Mouse (Mus musculus): Measurements from ENCODE around the gene Olfr684. TPM values are rescaled to one million over a fixed set of nuclear protein-coding genes. Genes with fewer than 3 reads are reported as not detected.

Gene Olfr684
- not detected for polyA plus RNA-seq (2014; fragmentation: Illumina TruSeq; extraction: RNeasy Lipid Tissue Mini Kit (QIAGEN cat#74804); ENCODE audit: low read depth, low replicate concordance)

DNA sequence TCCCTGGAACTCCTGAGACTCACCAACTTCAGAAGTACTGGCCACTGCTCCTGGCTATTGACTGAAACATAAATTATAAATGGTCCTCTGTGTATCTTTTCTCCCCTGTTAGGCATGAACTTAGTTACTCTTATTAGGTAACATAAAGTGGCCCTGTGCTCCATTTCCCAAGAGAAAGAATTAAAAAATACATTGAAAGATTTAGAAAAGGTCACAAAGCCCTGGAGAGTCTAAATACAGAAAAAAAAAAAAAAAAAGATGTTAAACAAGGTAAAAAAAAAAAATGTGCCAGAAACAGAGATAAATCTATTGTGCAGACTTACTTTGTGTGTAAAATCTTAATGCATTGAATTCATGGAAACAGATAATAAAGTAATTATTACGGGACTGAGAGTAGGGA is at the start of gene Olfr684:
Gene Olfr684, minus strand, starts transcription at position 101 of the 400 bp plus-strand sequence.

DNA sequence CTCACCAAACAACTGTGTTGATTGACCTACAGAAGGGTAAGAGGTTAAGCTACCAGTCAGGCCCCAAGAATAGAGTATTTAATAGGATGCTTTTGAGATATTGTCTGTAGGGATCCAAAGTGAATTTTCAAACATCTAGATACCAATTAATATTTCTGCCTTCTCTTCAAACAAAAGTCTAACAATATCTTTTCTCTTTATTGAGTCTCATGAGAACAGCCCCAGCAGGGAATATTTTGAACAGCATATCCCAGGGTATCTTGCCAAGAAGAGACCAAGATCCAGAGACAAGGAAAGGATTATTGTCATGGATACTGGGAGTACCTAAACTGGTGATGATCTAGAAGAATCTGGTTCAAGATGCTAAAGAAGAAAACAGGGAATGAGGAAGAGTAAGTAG is 43.9 kb upstream of the Olfr684 start, which contains the start of gene Olfr686:
Gene Olfr686, minus strand, starts transcription at position 101 of the 400 bp plus-strand sequence.

DNA sequence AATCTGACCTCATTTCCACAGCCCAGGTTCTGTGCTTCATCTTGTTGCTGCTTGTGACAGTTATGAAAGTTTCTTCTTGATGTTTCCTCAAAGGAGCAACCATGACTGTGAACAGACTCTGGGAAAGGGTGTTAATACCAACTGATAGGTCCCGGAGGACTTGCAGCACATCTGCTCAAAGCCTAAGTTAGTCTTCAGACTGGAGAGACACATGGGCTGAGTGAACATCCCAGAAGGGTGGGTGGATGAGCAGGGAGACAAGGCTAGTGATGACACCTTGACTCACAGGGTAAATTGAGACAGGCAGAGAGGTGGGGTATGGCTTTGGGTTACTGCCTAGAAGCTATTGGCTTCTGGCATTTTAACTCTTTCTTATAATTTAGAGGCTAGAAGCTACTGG is 22.5 kb upstream of the Olfr684 start, which contains the start of gene Olfr685:
Gene Olfr685, minus strand, starts transcription at position 101 of the 400 bp plus-strand sequence.

DNA sequence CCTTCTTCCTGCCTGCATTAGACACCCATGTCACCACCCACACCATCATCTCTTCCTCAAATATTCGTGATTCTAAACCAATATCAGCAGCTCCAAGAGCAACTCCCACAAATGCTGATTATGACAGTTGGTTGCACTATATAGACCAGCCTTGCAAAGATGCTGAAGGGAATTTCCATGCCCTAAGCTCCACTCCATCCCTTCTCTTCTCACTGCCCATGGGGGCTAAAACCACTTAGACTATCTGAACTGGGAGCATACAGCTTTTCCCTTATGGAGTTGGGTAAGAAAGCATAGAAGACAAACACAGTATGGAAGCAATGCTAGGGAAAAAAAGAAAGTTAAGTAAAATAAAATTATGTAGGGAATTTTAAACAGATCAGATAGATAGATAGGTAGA is 16.5 kb downstream of the Olfr684 start, which contains the start of gene Olfr683:
Gene Olfr683, minus strand, starts transcription at position 101 of the 400 bp plus-strand sequence.

DNA sequence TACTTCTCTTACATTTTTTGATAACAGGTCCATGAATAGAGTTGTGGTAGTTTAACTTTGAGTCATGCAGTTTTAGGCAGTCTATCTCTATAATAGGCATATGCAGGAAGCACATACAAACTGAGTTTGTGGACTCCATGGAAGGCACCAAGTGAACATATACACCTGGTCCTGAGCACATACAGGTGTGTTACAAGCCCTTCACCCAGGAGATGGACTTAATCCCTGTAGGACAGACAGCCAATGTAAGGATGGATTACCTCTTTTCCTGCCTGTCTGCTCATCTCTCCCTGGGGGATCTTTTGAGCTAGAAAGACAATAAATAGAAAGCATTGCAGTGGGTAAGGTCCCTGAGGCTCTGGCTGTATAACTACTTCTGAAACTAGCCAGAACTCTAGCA is 46.9 kb downstream of the Olfr684 start, which contains the start of gene Olfr681:
Gene Olfr681, plus strand, starts transcription at position 301 of the 400 bp plus-strand sequence.

Other genes with a start within 250 kb of the Olfr684 start
- gene Olfr667, start 242.2 kb downstream of the Olfr684 start, polyA plus RNA-seq (2014; fragmentation: Illumina TruSeq; extraction: RNeasy Lipid Tissue Mini Kit (QIAGEN cat#74804); ENCODE audit: low read depth, low replicate concordance), result not detected
- not detected for gene Olfr668, start 235.6 kb downstream of the Olfr684 start, polyA plus RNA-seq (2014; fragmentation: Illumina TruSeq; extraction: RNeasy Lipid Tissue Mini Kit (QIAGEN cat#74804); ENCODE audit: low read depth, low replicate concordance)
- gene Olfr669, start 229.4 kb downstream of the Olfr684 start, polyA plus RNA-seq (2014; fragmentation: Illumina TruSeq; extraction: RNeasy Lipid Tissue Mini Kit (QIAGEN cat#74804); ENCODE audit: low read depth, low replicate concordance), result not detected
- not detected for gene Olfr670, start 201.0 kb downstream of the Olfr684 start, polyA plus RNA-seq (2014; fragmentation: Illumina TruSeq; extraction: RNeasy Lipid Tissue Mini Kit (QIAGEN cat#74804); ENCODE audit: low read depth, low replicate concordance)
- gene Olfr671, start 184.5 kb downstream of the Olfr684 start, polyA plus RNA-seq (2014; fragmentation: Illumina TruSeq; extraction: RNeasy Lipid Tissue Mini Kit (QIAGEN cat#74804); ENCODE audit: low read depth, low replicate concordance), result not detected
- not detected for gene Olfr672, start 161.6 kb downstream of the Olfr684 start, polyA plus RNA-seq (2014; fragmentation: Illumina TruSeq; extraction: RNeasy Lipid Tissue Mini Kit (QIAGEN cat#74804); ENCODE audit: low read depth, low replicate concordance)
- gene Olfr675, start 135.2 kb downstream of the Olfr684 start, polyA plus RNA-seq (2014; fragmentation: Illumina TruSeq; extraction: RNeasy Lipid Tissue Mini Kit (QIAGEN cat#74804); ENCODE audit: low read depth, low replicate concordance), result not detected
- gene Olfr676, start 131.0 kb downstream of the Olfr684 start, polyA plus RNA-seq (2014; fragmentation: Illumina TruSeq; extraction: RNeasy Lipid Tissue Mini Kit (QIAGEN cat#74804); ENCODE audit: low read depth, low replicate concordance), result not detected
- not detected for gene Olfr677, start 112.3 kb downstream of the Olfr684 start, polyA plus RNA-seq (2014; fragmentation: Illumina TruSeq; extraction: RNeasy Lipid Tissue Mini Kit (QIAGEN cat#74804); ENCODE audit: low read depth, low replicate concordance)
- gene Olfr678, start 99.2 kb downstream of the Olfr684 start, polyA plus RNA-seq (2014; fragmentation: Illumina TruSeq; extraction: RNeasy Lipid Tissue Mini Kit (QIAGEN cat#74804); ENCODE audit: low read depth, low replicate concordance), result not detected
- gene Olfr679, start 82.4 kb downstream of the Olfr684 start, polyA plus RNA-seq (2014; fragmentation: Illumina TruSeq; extraction: RNeasy Lipid Tissue Mini Kit (QIAGEN cat#74804); ENCODE audit: low read depth, low replicate concordance), result not detected
- gene Olfr680-ps1, start 70.8 kb downstream of the Olfr684 start, polyA plus RNA-seq (2014; fragmentation: Illumina TruSeq; extraction: RNeasy Lipid Tissue Mini Kit (QIAGEN cat#74804); ENCODE audit: low read depth, low replicate concordance), result not detected
- gene Olfr681, start 46.8 kb downstream of the Olfr684 start, polyA plus RNA-seq (2014; fragmentation: Illumina TruSeq; extraction: RNeasy Lipid Tissue Mini Kit (QIAGEN cat#74804); ENCODE audit: low read depth, low replicate concordance), result not detected
- gene Olfr683, start 16.6 kb downstream of the Olfr684 start, polyA plus RNA-seq (2014; fragmentation: Illumina TruSeq; extraction: RNeasy Lipid Tissue Mini Kit (QIAGEN cat#74804); ENCODE audit: low read depth, low replicate concordance), result not detected
- gene Olfr685, start 22.4 kb upstream of the Olfr684 start, polyA plus RNA-seq (2014; fragmentation: Illumina TruSeq; extraction: RNeasy Lipid Tissue Mini Kit (QIAGEN cat#74804); ENCODE audit: low read depth, low replicate concordance), result not detected
- gene Olfr686, start 43.8 kb upstream of the Olfr684 start, polyA plus RNA-seq (2014; fragmentation: Illumina TruSeq; extraction: RNeasy Lipid Tissue Mini Kit (QIAGEN cat#74804); ENCODE audit: low read depth, low replicate concordance), result not detected
- not detected for gene Olfr688, start 124.4 kb upstream of the Olfr684 start, polyA plus RNA-seq (2014; fragmentation: Illumina TruSeq; extraction: RNeasy Lipid Tissue Mini Kit (QIAGEN cat#74804); ENCODE audit: low read depth, low replicate concordance)
- gene Olfr689, start 147.5 kb upstream of the Olfr684 start, polyA plus RNA-seq (2014; fragmentation: Illumina TruSeq; extraction: RNeasy Lipid Tissue Mini Kit (QIAGEN cat#74804); ENCODE audit: low read depth, low replicate concordance), result not detected
- gene Olfr690, start 170.5 kb upstream of the Olfr684 start, polyA plus RNA-seq (2014; fragmentation: Illumina TruSeq; extraction: RNeasy Lipid Tissue Mini Kit (QIAGEN cat#74804); ENCODE audit: low read depth, low replicate concordance), result not detected
- gene Olfr691, start 178.6 kb upstream of the Olfr684 start, polyA plus RNA-seq (2014; fragmentation: Illumina TruSeq; extraction: RNeasy Lipid Tissue Mini Kit (QIAGEN cat#74804); ENCODE audit: low read depth, low replicate concordance), result not detected
- not detected for gene Olfr692, start 204.6 kb upstream of the Olfr684 start, polyA plus RNA-seq (2014; fragmentation: Illumina TruSeq; extraction: RNeasy Lipid Tissue Mini Kit (QIAGEN cat#74804); ENCODE audit: low read depth, low replicate concordance)
- not detected for gene Gm5901, start 211.4 kb upstream of the Olfr684 start, polyA plus RNA-seq (2014; fragmentation: Illumina TruSeq; extraction: RNeasy Lipid Tissue Mini Kit (QIAGEN cat#74804); ENCODE audit: low read depth, low replicate concordance)
- 61.1 TPM for gene Fam160a2, start 236.4 kb upstream of the Olfr684 start, polyA plus RNA-seq (2014; fragmentation: Illumina TruSeq; extraction: RNeasy Lipid Tissue Mini Kit (QIAGEN cat#74804); ENCODE audit: low read depth, low replicate concordance)
- gene Cnga4, start 240.9 kb upstream of the Olfr684 start, polyA plus RNA-seq (2014; fragmentation: Illumina TruSeq; extraction: RNeasy Lipid Tissue Mini Kit (QIAGEN cat#74804); ENCODE audit: low read depth, low replicate concordance), result 0.16 TPM

All from sigmoid colon, adult 10 weeks (tissue).